Mouse (Mus musculus) adrenal gland, postnatal 25 days (tissue): Measurements from ENCODE around the gene Tsc22d3. TPM values are rescaled to one million over a fixed set of nuclear protein-coding genes. Genes with fewer than 3 reads are reported as not detected.
"Not testable (repeated sequence)": the region's sequence is repeated elsewhere in the genome, so short reads cannot be mapped to it uniquely, and the experiment has no call there.

Experiments
- DNase-seq: peaks from one replicate; pipeline ENCODE4 v3.0.0; 2021; ENCODE audit warnings: mixed read lengths
- total RNA-seq: library from RNA; stranded (reverse); gene quantifications from 2 replicates; pipeline ENCODE4 v1.2.3, GENCODE M21; 2021

Gene Tsc22d3
- total RNA-seq, 1 experiment from 2014 or later = 116 TPM

DNA sequence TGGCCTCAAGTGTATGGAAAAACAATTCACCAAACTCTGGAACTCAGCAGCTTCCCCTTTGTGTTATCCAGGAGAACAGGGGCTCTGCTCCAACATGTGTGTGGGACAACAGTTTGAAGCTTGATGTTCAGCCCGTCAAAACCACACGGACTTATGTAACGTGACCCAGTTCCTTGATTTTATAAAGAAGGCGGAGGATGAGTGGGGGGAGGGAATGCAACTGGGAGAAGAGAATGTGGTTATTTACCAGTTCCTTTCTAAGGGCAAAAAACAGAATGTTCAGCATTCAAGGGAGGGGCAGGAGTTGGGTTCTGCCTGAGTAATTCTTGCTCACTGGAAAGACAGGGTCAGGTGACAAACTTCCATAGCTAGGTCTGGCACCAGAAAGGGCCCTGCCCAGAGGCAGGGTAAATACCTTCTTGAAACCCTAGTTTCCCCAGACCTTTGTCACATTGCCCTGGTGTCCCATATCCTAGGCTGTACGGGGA, 71.3 kb downstream of the Tsc22d3 start:
- no peak for DNase-seq

DNA sequence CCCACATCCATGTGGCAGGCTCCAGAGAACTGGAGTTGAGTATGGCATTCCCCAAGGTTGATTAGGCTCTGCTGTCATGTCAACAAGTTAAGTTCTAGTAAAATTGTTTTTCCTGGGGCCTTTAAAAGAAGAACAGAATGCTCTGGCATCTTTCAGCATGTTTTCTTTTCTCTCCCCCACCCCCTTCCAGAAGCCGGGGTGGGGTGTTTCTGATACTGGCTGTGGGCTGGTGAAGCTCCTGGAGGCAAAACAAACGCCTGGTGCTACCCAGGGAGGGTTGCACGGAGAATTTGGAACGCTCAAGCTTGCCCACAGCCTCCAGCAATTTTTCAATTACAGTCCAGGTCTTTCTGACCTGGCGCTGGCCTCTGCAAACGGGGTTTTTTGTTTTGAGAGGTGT, 73.2 kb downstream of the Tsc22d3 start:
- DNase-seq = no peak

DNA sequence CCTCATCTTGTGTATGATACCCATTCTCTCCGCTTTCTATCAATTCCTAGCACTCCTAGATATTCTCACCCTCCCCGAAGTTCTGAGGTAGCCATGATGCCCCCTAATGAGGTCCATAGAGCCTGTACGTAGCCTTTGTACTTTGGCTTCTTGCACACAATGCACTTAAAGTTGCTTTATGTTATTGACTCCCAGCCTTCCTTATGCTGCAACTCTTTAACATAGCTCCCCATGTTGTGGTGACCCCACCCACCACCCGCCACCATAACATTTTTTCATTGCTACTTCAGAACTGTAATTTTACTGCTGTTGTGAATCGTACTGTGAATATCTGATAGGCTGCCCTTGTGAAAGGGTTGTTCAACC, 74.2 kb downstream of the Tsc22d3 start:
- no peak for DNase-seq

DNA sequence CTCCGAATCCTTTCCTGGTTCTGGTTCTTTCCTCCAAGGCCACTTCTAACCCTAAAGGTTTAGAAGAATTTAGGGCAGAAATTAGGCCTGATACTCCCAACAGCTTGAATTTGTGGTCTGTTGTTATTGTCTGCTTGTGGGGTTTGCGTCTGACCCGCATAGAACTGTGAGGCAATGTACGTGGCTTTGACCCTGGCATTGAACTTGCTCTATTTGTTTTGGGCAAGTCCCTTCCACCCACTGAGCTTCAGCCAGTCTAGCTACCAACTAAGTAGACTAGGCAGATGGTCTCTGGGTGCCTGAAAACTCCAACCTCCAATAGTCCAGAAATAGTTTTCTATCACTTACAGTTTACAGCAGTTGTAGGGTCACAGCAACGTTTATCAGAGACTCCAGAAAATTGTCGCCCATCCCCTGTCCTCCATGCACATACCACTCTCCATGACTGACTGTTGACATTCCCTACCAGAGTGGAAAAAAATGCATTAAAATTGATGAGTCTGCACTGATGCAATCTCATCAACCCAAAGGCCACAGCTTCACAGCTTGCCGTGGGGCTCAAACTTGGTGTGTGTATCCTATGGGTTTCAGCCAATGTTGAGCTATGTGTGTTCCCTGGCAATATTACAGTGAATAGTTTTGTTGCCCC, 74.7 kb downstream of the Tsc22d3 start:
- no peak for DNase-seq

DNA sequence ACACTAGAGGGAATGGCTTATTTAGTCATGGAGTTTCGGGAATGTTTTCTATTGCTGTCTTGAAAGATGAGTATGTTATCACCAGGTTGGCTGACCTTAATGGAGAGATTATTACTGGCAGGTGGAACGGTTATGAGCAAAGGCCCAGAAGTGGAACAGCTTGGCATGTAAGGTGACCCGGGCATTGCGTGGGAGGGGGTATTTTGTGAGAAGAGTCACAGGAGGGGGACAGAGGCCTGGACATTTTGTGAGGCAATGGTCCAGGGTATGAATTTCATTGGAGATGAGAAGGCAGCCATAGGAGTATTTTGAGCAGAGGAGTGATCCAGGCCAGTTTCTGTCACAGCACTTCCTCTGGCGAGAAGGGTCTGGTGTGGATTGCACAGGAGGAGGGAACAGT, 76.2 kb downstream of the Tsc22d3 start:
- no peak for DNase-seq

DNA sequence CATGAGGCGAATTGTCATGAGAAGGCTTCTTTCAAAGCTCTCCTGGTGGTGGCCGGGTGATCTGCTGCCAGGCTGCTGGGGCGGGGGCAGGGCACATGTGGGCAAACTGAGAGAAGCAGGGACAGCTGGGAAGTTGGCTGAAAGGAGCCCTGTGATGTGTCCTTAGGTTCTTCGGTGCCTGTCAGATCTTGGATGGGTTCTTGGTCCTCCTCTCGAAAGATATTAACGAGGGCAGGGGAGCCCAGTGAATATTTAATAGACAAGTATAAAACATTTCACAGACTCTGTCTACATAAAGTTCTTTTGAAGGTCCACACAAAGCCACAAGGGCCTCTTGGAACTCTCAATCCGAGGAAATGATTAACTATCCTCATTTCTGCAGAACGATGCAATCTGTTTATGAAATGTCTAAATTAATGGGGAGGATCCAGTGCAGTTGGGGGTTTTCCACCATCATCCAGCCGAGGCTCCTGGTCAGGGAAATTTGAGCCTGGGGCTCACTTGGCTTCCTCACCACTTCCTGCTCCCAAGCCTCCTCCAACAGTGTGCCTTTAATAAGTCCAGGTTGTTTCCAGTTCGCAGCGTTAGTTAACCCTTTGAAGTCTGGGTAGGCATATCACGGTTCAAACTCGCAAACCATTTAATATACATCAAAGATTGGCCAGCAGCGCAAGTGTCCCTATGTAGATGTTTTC, 78.2 kb downstream of the Tsc22d3 start:
- no peak for DNase-seq

DNA sequence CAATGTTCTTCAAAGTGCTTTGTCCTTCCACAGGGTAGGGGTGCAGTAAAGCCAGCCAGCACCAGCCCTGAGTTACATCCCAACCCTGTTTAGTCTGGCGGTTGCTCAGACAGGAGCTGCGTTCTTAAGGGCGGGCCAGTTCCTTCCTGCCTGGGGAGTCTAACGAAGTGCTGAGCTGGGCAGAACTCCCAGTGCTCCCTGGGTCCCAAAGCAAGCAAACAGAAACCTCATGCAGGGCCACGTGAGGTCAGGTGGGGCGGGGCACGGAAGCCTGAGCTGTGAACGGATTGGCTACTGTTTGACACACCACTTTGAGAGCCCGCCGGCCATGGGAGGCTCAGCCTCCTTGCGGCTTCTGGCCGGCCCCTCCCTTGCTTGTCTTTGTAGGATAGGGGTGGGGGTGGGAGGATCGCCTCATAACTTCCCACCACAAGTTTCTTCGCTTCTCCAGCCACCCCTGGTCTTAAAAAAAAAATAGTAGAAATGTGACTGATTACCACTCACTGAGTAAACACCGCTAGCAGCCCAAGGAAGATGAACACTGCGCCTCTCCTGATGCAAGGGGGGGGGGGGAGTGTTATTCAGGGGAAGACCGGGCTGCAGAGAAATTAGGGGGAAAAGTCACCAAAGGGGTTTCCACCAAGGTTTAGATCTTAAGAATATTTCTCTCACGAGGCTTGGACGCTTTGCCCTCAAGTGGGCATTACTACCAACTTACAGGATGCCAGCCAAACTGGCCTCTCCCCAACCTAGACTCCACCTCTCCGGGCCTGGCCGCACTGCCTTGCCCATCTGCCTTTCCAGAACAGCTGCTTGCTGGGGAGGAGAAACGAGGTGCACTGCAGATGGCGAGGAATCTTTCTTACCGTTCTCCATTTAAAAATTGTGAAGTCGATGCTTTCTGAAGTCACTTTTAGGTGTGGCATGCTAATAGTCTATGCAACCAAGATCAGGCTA, 80.0 kb downstream of the Tsc22d3 start:
- DNase-seq = peak; percentile 84

DNA sequence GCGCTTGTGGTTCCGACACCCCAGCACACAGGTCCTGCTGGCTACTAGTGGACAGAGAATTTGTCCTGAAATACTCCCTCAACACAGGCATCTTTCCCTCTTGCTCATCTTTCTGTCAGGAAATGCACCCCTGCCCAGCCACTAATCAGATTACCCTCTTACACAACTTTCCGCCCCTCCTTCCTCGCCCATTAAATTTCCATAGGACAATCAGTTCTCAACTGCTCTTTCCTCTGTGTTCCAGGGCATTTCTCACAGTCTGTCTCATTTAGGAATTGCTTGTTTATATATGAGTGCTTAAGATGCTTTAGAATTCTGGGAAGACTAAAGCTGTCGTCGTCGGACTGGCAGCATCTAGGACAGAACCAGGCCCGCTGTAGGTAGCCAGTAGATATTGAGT, 82.1 kb downstream of the Tsc22d3 start:
- DNase-seq = no peak

DNA sequence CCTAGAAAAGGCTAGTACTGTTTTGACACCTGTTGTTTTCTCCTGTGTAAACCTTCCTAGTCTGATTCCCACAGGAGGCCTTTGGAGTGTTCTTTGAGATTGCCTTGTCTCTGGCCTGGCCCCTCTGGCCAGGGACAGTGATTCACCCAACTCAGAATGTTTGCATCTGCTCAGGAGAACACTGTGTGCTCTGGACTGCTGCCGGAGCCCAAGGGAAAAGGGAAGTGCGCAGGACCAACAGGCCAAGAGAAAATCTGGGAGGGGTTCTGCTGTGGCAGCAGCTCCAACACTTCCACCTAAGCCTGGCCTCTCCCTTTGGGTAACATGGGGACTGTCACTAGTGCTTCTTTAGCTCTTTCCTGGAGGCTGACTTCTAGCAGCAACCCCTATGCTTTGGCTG, 87.1 kb downstream of the Tsc22d3 start:
- DNase-seq = no peak

DNA sequence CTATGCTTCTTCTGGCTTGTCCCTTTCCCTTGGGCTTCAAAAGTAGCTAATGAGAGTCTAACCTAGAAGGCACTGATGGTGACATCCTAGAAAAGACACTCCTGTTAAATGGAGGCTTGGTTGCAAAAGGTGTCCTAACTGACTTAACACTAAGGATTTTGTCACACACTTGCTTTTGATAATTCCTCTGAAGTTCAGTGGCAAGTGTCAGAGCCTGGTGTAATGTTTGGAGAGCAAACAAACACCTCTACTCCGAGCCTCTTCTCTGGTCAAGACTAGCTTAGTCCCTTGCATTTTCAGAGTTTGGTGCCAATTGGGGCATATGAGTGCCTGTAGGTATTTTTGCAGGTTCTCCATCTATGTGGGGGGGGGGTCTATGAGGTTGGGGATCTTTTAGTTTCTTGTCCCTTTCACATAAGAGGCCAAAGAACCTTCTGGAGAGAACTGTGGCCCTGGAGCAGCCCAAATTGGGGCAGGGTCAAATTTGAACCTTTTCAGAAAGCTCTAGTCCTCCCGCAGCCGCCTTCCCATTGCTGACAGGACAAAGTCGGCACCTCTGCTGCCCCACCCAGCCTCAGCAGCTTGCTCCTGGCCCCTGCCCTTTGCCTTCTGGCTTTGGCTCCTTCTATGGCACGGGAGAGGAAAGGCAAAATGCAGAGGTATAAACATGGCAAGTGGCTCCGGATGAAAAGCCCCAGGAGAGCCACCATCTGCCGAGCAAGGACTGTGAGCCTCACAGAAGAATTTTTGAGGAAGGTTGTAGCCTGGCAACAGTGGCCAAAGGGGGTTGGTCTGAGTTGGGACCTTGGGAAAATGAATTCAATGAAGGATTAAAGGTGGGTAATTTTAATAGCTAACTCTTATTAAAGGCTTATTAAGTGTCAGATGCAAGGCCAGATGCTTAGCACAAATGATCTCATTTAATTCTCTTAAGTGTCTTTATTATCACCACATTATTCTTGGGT, 88.5 kb downstream of the Tsc22d3 start:
- no peak for DNase-seq

DNA sequence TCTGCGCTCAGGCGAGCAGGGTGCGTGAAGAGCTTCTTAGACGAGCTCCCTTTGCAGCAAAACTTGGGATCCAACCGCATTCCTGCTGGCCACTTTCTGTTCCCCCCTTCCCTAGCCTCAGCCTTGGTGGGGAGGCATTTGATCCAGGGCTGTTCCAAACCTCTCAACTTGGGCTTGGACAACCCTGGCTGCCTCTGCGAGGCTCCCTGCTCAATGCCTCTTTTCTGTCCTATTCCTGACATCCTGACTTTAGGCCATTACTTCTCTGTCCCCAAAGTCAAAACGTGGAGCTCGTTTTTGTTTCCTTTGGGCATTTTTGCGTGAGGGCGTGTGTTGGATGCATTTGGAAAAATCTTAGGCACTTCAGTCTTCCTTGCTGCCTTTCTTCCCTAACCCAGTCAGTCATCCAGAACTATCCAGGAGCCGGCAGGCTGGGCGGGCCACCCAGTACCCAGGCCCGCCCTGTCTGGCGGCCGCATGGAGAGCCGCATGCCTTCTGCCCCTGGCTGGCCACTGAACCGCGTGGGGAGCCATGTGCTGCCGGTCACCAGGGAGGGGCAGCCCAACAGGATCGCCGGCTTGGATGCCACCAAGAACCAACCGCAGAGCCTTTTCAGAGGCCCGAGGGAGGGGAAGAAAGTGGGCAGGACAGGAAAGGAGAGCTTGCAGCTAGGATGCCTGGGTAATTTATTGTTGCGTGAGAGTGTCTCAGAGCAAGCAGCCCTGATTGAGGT, 89.6 kb downstream of the Tsc22d3 start:
- DNase-seq = peak; percentile 71

DNA sequence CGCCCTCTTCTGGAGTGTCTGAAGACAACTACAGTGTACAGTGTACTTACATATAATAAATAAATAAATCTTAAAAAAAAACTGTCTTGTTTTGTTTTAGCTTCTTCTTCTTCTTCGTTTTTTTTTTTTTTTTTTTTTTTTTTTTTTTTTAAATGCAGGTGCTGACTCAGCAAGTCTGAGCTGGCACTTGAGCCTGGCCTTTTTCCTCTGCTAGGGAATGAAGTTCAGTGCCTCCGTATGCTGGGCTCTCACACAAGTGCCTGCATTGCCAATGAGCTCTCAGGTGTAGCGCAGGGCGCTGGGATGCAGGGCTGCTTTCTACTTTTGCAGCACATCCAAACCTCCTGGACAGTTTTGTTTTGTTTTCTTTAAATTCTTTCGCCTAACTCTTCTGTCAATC, 90.6 kb downstream of the Tsc22d3 start:
- no peak for DNase-seq

DNA sequence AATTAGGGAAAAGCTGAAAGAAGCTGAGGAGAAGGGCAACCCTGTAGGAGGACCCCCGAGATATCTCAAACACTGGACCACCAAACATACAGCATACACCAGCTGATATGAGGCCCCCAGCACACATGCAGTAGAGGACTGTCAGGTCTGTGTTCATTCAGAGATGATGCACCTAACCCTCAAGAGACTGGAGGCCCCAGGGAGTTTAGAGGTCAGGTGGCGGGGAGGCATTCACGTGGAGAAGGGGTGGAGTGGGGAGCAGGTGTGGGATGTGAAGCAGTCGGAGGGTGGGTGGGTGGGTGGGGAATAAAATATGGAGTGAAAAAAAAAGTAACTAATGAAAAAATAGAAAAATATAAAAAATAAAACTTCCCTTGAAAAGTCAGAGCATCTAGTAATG, 91.7 kb downstream of the Tsc22d3 start:
- not testable (repeated sequence) for DNase-seq

DNA sequence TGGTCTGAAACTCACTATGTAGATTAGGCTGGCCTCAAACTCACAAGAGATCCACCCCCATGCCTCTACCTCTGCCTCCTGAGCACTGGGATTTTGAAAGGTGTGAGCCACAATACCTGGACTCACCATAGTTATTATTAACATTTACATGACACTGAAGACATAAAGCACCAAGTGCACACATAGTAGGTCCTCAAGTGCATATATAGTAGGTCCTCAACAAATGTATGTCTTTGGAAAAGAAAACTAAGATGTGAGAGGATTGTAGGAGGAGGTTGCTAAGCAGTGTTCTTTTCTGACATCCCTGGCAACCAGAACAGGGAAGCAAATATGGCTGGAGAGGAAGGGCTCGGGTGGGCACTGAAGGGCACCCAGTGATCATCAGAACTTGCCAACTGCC, 93.1 kb downstream of the Tsc22d3 start:
- DNase-seq = no peak

DNA sequence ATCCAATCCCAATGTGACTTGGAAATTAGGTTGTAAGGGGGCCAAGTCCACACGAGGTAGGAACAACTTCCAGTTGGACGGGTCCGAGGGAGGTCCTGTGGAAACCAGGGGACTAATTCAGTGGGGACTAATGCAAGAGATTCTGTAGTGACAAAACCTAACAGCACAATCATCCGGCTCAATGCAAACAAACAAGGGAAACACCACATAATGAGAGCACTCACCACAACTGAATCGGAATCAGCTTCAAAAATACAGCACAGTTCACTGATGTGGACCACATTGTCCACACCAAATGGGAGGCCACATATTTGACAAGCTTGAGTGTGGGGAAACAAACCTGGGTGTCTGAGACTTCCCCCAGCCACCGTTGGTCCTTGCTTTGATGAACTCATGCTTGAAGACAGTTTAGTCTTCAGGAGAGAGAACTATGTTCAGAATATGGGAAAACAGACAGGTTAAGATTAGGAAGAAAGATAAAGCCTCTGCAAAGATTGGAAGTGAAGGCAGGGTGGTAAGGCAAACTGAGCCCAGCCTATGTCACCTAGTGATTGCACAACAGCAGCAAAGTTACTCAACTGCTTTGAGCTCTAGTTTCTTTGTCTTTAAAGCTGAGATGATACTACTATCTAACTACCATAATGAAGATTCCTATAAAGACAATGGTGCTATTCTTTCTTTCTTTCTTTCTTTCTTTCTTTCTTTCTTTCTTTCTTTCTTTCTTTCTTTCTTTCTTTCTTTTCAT, 93.9 kb downstream of the Tsc22d3 start:
- DNase-seq = no peak

DNA sequence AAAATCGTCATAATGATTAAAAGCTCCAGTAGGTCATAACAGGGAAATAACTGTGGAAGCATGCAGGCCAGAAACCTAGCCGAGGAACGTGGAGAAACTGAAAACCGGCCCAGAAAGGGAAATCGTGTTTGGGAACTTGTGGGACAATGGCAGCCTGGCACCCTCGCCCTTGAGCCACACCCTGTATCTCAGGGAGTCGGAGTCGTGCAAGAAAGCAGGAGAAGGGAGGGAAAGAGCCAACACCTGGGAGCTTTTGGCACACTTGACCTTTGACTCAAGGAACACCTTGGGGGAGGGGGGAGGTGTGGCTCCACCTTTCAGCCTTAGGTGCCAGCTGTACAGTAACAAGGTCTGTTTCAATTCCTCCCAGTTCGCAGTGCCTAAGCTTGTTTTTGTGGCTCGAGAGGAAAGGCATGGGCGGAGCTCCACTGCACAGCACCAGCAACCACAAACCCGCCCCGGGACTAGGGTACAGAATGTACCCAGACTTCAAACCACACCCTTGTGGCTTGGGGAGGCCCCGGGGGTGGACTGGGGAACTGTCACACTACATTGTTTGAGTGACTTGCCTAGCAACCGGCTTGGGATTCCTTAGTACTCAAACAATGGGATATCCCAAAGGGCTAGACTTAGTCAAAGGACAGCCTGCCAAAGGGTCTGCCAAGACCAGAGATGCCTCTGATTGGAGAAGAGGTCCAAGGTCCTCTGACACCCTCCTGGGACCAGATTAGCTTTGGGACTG, 94.8 kb downstream of the Tsc22d3 start:
- DNase-seq = peak; percentile 27

DNA sequence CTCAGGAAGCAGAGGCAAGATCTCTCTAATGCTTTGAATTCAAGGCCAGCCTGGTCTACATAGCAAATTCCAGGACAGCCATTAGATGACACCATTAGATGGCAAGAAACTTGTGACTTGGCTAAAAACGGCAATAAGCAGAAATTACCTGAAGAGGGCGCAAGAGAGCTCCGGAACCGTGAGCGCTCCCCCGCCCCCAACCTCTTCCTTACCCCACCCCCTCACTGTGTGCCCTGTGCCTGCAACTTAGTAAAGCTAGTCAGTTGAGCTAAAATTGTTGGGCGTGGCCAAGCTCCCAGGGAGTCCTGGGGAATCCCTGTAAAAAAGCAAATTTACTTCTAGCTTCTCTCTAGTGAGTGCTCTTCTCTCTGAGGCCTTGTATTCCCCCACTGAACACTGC, 96.6 kb downstream of the Tsc22d3 start:
- peak; percentile 54 for DNase-seq

DNA sequence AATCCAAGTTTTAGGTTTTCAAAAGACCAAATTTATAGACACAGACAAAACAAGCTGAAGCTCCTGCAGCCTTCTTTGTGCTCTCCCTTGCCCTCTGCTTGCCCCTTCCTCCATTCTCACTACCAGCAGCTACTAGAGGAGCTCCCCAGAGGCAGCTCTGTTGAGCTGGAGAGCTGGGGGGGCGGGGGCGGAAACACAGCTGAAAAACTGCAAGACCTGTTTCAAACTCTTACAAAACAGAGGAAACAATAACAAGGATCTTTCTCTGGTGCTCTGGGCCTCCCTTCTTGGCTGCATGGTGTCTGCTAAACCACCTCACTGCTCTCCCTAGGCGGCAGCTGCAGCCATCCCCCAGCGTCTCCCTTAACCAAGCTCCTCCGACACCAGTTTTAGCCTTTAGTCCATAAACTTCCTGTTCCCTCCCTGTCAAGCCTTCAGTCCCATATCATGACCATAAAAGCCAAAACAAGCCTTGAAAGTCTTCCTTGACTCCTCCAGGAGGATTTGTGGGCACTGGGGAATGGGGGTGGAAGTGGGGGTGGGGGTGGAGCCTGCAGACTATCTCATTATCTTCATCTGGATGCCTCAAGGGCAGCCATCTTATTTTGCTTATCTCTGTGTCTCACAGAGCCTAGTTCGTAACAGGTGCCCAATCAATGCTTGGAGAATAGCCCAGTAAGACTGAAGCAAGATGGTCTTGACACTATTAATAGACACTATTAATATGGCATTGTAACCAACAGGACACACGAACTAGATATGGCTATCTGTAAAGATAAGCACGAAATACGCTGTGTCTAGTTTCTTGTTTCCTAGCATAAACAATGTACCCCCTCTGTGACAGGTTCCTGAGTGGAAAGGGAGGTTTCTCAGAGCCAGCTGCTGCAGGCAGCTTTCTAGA, 98.8 kb downstream of the Tsc22d3 start:
- DNase-seq = no peak
